Comparison of ENCODE assay signal across 11 mouse cellular contexts in genomic region chr15:26893136-26893535, GRCm38 (mm10). TPM values are rescaled to one million over a fixed set of nuclear protein-coding genes. Genes with fewer than 3 reads are reported as not detected.
A peak's percentile ranks its signal among the peaks of the same experiment; 100 is the strongest.
DNase-seq lines count a peak whose midpoint lies in the region; ATAC-seq and TF ChIP-seq lines count a peak whose summit lies in the region.
"Had no signal": no experiment of that assay in that cellular context is flagged by ENCODE, and none has a peak within 500 bp of the region (broad histone marks: within the 10 kb centered on the region; RNA-seq: fewer than 3 reads in every experiment).

No protein-coding gene starts in this region.

- DNase-seq in heart, adult 11 months: no peak
- DNase-seq in Muller cell, postnatal 12 days (ENCODE audit: inconsistent ontology term): peak; percentile 4
- peak; percentile 32 for DNase-seq in fibroblast of lung, adult 2 months (ENCODE audit: low read depth)
- peak; percentile 73 for DNase-seq in midbrain, embryonic 11.5 days (ENCODE audit: low spot score, missing footprints)
- DNase-seq in right cerebral cortex, adult 2 months (ENCODE audit: low spot score in 2 of 2): no peak
- no peak for DNase-seq in cerebellum, adult 11 months
- DNase-seq in layer of hippocampus, adult 2 months (ENCODE audit: low spot score in 2 of 2): no peak
- DNase-seq: right cerebral cortex, postnatal 25 days; thymus, postnatal 36 days had no signal

- no peaks in the 10 kb centered on the region for H3K9me3 ChIP-seq in heart, embryonic 13.5 days
- no peaks in the 10 kb centered on the region for H3K9me3 ChIP-seq in midbrain, embryonic 11.5 days (ENCODE audit: control insufficient read depth, low read length)
- H3K9me3 ChIP-seq: megakaryocyte, embryonic 14.5 days had no signal

- H3K27me3 ChIP-seq in heart, embryonic 13.5 days (replicated peaks): no peaks in the 10 kb centered on the region
- H3K27me3 ChIP-seq in midbrain, embryonic 11.5 days (ENCODE audit: control insufficient read depth, insufficient read depth, low read length): no peaks in the 10 kb centered on the region

- peak overlapping the region; percentile 88 for H3K4me2 ChIP-seq in heart, embryonic 13.5 days
- peak overlapping the region; percentile 49 for H3K4me2 ChIP-seq in midbrain, embryonic 11.5 days

- peak overlapping the region; percentile 77 for H3K4me3 ChIP-seq in heart, embryonic 13.5 days
- no peak overlapping the region for H3K4me3 ChIP-seq in midbrain, embryonic 11.5 days (ENCODE audit: low read depth, low read length)
- no peak overlapping the region for H3K4me3 ChIP-seq in layer of hippocampus, adult 2 months
- H3K4me3 ChIP-seq: megakaryocyte, embryonic 14.5 days had no signal

- no peak for ATAC-seq in heart, embryonic 13.5 days (ENCODE audit: extremely low read depth, insufficient number of reproducible peaks, low FRiP score, low TSS enrichment)
- no peak for ATAC-seq in midbrain, embryonic 11.5 days (ENCODE audit: low FRiP score)

- TF ChIP-seq CTCF in layer of hippocampus, adult 2 months (conservative IDR thresholded peaks at IDR 0.05): no peak

- H3K36me3 ChIP-seq in heart, embryonic 13.5 days: no peaks in the 10 kb centered on the region
- H3K36me3 ChIP-seq in midbrain, embryonic 11.5 days (ENCODE audit: control insufficient read depth, insufficient read depth, low read length): no peaks in the 10 kb centered on the region

- peak overlapping the region; percentile 13 for H3K27ac ChIP-seq in heart, embryonic 13.5 days (replicated peaks)
- H3K27ac ChIP-seq in midbrain, embryonic 11.5 days (ENCODE audit: low read depth, low read length): no peak overlapping the region
- H3K27ac ChIP-seq in layer of hippocampus, adult 2 months: no peak overlapping the region

- no peak overlapping the region for H3K9ac ChIP-seq in heart, embryonic 13.5 days
- no peak overlapping the region for H3K9ac ChIP-seq in midbrain, embryonic 11.5 days (ENCODE audit: low read length)

- H3K4me1 ChIP-seq in heart, embryonic 13.5 days: peaks cover 17% of the 10 kb centered on the region
- H3K4me1 ChIP-seq in midbrain, embryonic 11.5 days (ENCODE audit: control insufficient read depth, insufficient read depth, low read length): peaks cover 4% of the 10 kb centered on the region

- WGBS in heart, embryonic 13.5 days: 38% methylated on average over 4 of the region's 4 CpGs
- WGBS in midbrain, embryonic 11.5 days: 66% methylated on average over 4 of the region's 4 CpGs

RNA-seq across cellular contexts. Expression of gene Fbxl7, which starts 2.2 kb away (rescaled TPM):
- 9.7 and 10.0 TPM in 2 replicates for polyA plus RNA-seq in heart, embryonic 13.5 days (2015; fragmentation: Nextera tagmentation; extraction: Ambion mirVana)
- polyA plus RNA-seq in midbrain, embryonic 11.5 days (2014; fragmentation: Nextera tagmentation; extraction: Ambion mirVana): 12.1 and 13.6 TPM in 2 replicates
- total RNA-seq in layer of hippocampus, adult 2 months (2021): 1 to 10 TPM; 7.0 to 9.0 TPM

Comparison
In these comparisons a context has a peak if more than half of its experiments do, and no peak if none do; other contexts are left out.
1. DNase-seq: peak in Muller cell, postnatal 12 days (single experiment), fibroblast of lung, adult 2 months (single experiment) and midbrain, embryonic 11.5 days (single experiment); none in heart, adult 11 months (single experiment), right cerebral cortex, adult 2 months (0 of 2), cerebellum, adult 11 months (single experiment) and layer of hippocampus, adult 2 months (0 of 2).